Comparison of ENCODE assay signal across 16 mouse cellular contexts in the genomic region with DNA sequence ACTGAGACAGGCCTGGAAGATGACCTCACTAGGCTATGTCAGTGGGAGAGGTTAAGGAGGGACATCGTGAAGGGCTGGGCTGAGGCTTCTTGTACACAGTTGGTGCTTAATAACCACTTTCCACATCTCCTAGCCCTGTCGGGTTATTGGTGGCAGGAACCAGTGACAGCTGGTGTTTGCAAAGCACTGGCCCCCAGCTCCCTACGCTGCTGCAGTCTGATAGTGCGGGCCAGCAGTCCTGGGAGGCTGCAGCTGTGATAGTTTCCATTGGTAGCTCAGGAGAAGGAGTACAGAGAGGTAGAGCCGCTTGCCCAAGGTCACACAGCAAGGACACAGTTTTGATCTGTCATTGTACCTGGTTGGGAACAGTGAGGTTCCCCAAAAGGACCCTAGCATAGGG. TPM values are rescaled to one million over a fixed set of nuclear protein-coding genes. Genes with fewer than 3 reads are reported as not detected.
A peak's percentile ranks its signal among the peaks of the same experiment; 100 is the strongest.
DNase-seq lines count a peak whose midpoint lies in the region; ATAC-seq lines count a peak whose summit lies in the region.
"Had no signal": no experiment of that assay in that cellular context is flagged by ENCODE, and none has a peak within 500 bp of the region (broad histone marks: within the 10 kb centered on the region; RNA-seq: fewer than 3 reads in every experiment).

No protein-coding gene starts in this region.

- H3K36me3 ChIP-seq in heart, embryonic 16.5 days (ENCODE audit: control insufficient read depth, insufficient read depth): no peaks in the 10 kb centered on the region
- H3K36me3 ChIP-seq in midbrain, embryonic 13.5 days: no peaks in the 10 kb centered on the region
- H3K36me3 ChIP-seq: forebrain, embryonic 12.5 days had no signal

- no peak overlapping the region for H3K4me3 ChIP-seq in heart, embryonic 16.5 days (ENCODE audit: low read length)
- H3K4me3 ChIP-seq in midbrain, embryonic 13.5 days (replicated peaks): no peak overlapping the region
- H3K4me3 ChIP-seq: forebrain, embryonic 12.5 days; kidney, embryonic 15.5 days had no signal

- H3K4me2 ChIP-seq in heart, embryonic 16.5 days (ENCODE audit: low read depth, low read length): no peak overlapping the region
- H3K4me2 ChIP-seq in midbrain, embryonic 13.5 days (replicated peaks): no peak overlapping the region
- H3K4me2 ChIP-seq: forebrain, embryonic 12.5 days; kidney, embryonic 15.5 days had no signal

- 0 out of 2 replicates have a peak overlapping the region, but pooled peaks have one; percentile 15 for H3K27ac ChIP-seq in heart, embryonic 16.5 days (ENCODE audit: low read length)
- peak overlapping the region; percentile 78 for H3K27ac ChIP-seq in midbrain, embryonic 13.5 days
- H3K27ac ChIP-seq: kidney, embryonic 15.5 days had no signal

- no peaks in the 10 kb centered on the region for H3K9me3 ChIP-seq in heart, embryonic 16.5 days (replicated peaks; ENCODE audit: control insufficient read depth, low read length)
- no peaks in the 10 kb centered on the region for H3K9me3 ChIP-seq in midbrain, embryonic 13.5 days
- H3K9me3 ChIP-seq: forebrain, embryonic 12.5 days; kidney, embryonic 15.5 days had no signal

- ATAC-seq in heart, embryonic 16.5 days (replicated peaks; ENCODE audit: extremely low read depth, insufficient read depth, low FRiP score): no peak
- ATAC-seq in erythroid progenitor cell, adult 5-6 weeks (replicated peaks; ENCODE audit: low FRiP score, poor library complexity, severe bottlenecking): 0 out of 2 replicates have a peak, but pooled peaks have one; percentile 4
- ATAC-seq in midbrain, embryonic 13.5 days: no peak
- ATAC-seq: CD4-positive, CD25-positive, alpha-beta regulatory T cell, adult 4 months had no signal

- WGBS in heart, embryonic 16.5 days: 59% methylated on average over 5 of the region's 5 CpGs
- WGBS in midbrain, embryonic 13.5 days: 83% methylated on average over 5 of the region's 5 CpGs

- peak overlapping the region; percentile 48 for H3K9ac ChIP-seq in heart, embryonic 16.5 days (ENCODE audit: low read length)
- H3K9ac ChIP-seq in midbrain, embryonic 13.5 days (replicated peaks): no peak overlapping the region
- H3K9ac ChIP-seq: forebrain, embryonic 12.5 days; kidney, embryonic 15.5 days had no signal

- no peak for DNase-seq in heart, postnatal 4 days
- peak; percentile 74 for DNase-seq in liver
- no peak for DNase-seq in c-Kit-positive CD71-positive TER-119-positive erythroid progenitor cells, embryonic 14.5 days (ENCODE audit: low spot score)
- no peak for DNase-seq in retina, embryonic 14.5 days (ENCODE audit: low spot score)
- DNase-seq: cerebellum, adult 9-10 months; layer of hippocampus, adult 9-11 months; right cerebral cortex, postnatal 4 days had no signal

- H3K27me3 ChIP-seq in heart, embryonic 16.5 days (ENCODE audit: control insufficient read depth, insufficient read depth, low read length): no peaks in the 10 kb centered on the region
- H3K27me3 ChIP-seq in midbrain, embryonic 13.5 days: no peaks in the 10 kb centered on the region
- H3K27me3 ChIP-seq: kidney, embryonic 15.5 days had no signal

- peaks cover 70% of the 10 kb centered on the region for H3K4me1 ChIP-seq in heart, embryonic 16.5 days (ENCODE audit: control insufficient read depth, insufficient read depth, low read length)
- peaks cover 68% of the 10 kb centered on the region for H3K4me1 ChIP-seq in midbrain, embryonic 13.5 days (replicated peaks)

RNA-seq across cellular contexts. Expression of gene Zfpm1, which starts 19.9 kb away (rescaled TPM):
- 2.9 and 3.1 TPM in 2 replicates for polyA plus RNA-seq in heart, embryonic 16.5 days (2015; fragmentation: Nextera tagmentation; extraction: Ambion mirVana)
- total RNA-seq in heart, postnatal 4 days (2021): 10 to 100 TPM; 45.7 to 47.0 TPM
- total RNA-seq in erythroid progenitor cell, adult 5-6 weeks (2015; ENCODE audit: low replicate concordance): 176 and 254 TPM in 2 replicates
- 303 and 467 TPM in 2 replicates for total RNA-seq in erythroid progenitor cell, adult 5-6 weeks (2017; ENCODE audit: low replicate concordance)
- polyA plus RNA-seq in midbrain, embryonic 13.5 days (2015; fragmentation: Nextera tagmentation; extraction: Ambion mirVana): 1.5 and 2.1 TPM in 2 replicates

RNA-seq across cellular contexts. Expression of gene Trhr2, which starts 58.7 kb away (rescaled TPM):
- polyA plus RNA-seq in heart, embryonic 16.5 days (2015; fragmentation: Nextera tagmentation; extraction: Ambion mirVana): not detected in 2 replicates
- not detected for total RNA-seq in heart, postnatal 4 days (2021)
- not detected in 2 replicates for total RNA-seq in erythroid progenitor cell, adult 5-6 weeks (2015; ENCODE audit: low replicate concordance)
- total RNA-seq in erythroid progenitor cell, adult 5-6 weeks (2017; ENCODE audit: low replicate concordance): not detected in 2 replicates
- not detected in 2 replicates for polyA plus RNA-seq in midbrain, embryonic 13.5 days (2015; fragmentation: Nextera tagmentation; extraction: Ambion mirVana)
- total RNA-seq: heart, postnatal 25 days; monocyte, adult 5-6 weeks had no signal
- polyA plus RNA-seq: CD4-positive, CD25-positive, alpha-beta regulatory T cell, adult 4 months; forebrain, embryonic 12.5 days; kidney, embryonic 15.5 days; lung, embryonic 16.5 days had no signal
